Mouse (Mus musculus): ENCODE results near the gene Ceacam9. TPM values are rescaled to one million over a fixed set of nuclear protein-coding genes. Genes with fewer than 3 reads are reported as not detected.
"Not testable (repeated sequence)": the region's sequence is repeated elsewhere in the genome, so short reads cannot be mapped to it uniquely, and the experiment has no call there.

The Ceacam9 gene
- polyA plus RNA-seq, 1 experiment from 2014 or later: not detected

GRCm38 (mm10) chr7:16716456-16717152 is 5.1 kb upstream of the Ceacam9 start:
- 55% methylated on average over 8 of the region's 8 CpGs for WGBS
- H3K4me3 ChIP-seq; ATAC-seq; H3K4me1 ChIP-seq; H3K9me3 ChIP-seq (replicated peaks); H3K9ac ChIP-seq; H3K27ac ChIP-seq; H3K4me2 ChIP-seq; H3K36me3 ChIP-seq (ENCODE audit: poor library complexity, severe bottlenecking); H3K27me3 ChIP-seq: not testable (repeated sequence)

- not testable (repeated sequence) for H3K36me3 ChIP-seq (ENCODE audit: poor library complexity, severe bottlenecking); H3K9ac ChIP-seq; H3K4me1 ChIP-seq; H3K4me2 ChIP-seq; H3K27me3 ChIP-seq; H3K4me3 ChIP-seq; ATAC-seq; H3K9me3 ChIP-seq (replicated peaks); H3K27ac ChIP-seq
- 69% methylated on average over 3 of the region's 3 CpGs for WGBS
Measured at GRCm38 (mm10) chr7:16722490-16722889, 761 bp downstream of the Ceacam9 start.

DNA sequence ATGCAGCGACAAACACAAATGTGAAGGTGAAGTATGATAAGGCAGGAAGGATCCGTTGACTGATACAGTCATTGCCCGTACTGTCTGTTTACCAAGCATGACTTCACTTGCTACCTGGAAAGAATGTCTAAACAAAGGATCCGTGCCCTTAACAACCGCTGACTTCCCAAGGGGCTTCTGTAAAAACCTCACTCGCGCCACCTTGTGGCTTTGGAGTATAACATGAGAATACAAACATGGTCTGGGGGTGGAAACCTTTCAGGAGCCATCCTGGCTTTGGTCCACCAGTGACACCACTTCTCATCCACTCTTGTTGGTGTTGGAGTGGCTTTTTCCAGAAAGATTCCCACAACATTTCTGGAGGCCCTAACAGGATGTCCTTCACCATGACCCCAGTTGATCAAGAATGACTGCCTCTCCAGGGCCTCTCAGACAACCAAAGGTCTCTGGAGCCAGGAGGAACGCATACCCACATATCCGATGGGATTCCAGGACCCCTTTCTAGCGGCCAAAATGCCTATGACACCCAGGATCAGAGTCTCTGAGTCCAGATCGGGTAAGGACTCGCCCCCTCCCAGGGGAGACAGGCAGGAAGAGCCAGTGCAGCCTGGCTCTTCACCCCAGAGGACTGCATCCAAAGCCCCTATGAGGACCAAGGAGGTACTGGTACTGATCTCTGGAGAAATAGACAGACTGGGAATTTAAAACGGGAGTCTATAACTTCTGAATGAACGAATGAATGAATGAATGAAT is 7.0 kb downstream of the Ceacam9 start:
- H3K4me1 ChIP-seq: 0 out of 2 replicates have a peak, but pooled peaks cover 4% of the 10 kb centered on the region
- no peaks in the 10 kb centered on the region for H3K9me3 ChIP-seq (replicated peaks)
- no peak overlapping the region for H3K4me3 ChIP-seq
- H3K9ac ChIP-seq: peak overlapping the region; percentile 43; the same call in 1 of the 2 replicates
- ATAC-seq: peak; percentile 48; the same call in 1 of the 2 replicates
- peak overlapping the region; percentile 29 for H3K4me2 ChIP-seq
- H3K27me3 ChIP-seq: no peaks in the 10 kb centered on the region
- 32% methylated on average over 14 of the region's 14 CpGs for WGBS
- no peak overlapping the region for H3K27ac ChIP-seq
- H3K36me3 ChIP-seq (ENCODE audit: poor library complexity, severe bottlenecking): no peaks in the 10 kb centered on the region

DNA sequence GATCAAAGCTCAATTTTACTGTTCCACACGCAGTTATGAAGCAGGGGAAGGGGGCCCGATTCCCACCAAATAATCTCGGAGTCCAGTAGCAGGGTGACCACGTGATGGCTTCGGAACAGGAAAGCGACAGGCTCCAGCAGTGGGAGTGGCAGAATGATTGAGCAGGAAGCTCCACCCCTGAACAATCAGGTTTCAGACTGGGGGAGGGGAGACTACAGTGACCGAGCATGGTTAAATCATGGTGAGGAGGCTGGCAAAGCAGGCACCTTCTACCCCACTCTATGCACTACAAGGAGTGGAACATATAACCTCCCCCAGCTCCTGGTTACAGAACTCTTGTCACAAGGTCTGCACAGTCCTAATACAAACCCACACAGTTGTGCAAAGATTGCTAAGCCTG is 7.8 kb downstream of the Ceacam9 start:
- H3K4me3 ChIP-seq; H3K27ac ChIP-seq; H3K4me1 ChIP-seq; H3K9ac ChIP-seq; ATAC-seq; H3K27me3 ChIP-seq; H3K9me3 ChIP-seq (replicated peaks); H3K36me3 ChIP-seq (ENCODE audit: poor library complexity, severe bottlenecking): not testable (repeated sequence)
- peak overlapping the region; percentile 20; the same call in 1 of the 2 replicates for H3K4me2 ChIP-seq
- WGBS: 6% methylated on average over 7 of the region's 7 CpGs

DNA sequence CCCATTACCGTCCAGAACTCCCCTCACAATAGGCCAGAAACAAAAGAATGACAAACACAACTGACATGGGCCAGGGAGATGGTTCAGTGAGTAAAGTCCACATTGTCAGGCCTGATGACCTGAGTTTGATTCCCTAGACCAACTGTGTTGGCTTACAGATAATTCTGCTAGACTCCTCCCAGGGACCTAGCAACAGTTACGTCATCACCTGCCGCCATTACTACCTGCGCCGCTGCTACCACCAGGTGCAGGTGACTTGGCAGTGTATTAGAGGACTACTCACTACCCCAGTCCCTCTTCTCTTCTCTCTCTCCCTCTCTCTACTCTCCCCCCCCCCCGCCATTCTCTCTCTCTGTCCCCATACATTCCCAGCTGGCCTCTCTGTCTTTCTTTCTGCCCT is 9.1 kb downstream of the Ceacam9 start:
- H3K4me2 ChIP-seq: no peak overlapping the region
- WGBS: 88% methylated on average over 5 of the region's 6 CpGs
- H3K27me3 ChIP-seq: no peaks in the 10 kb centered on the region
- H3K4me3 ChIP-seq: no peak overlapping the region
- H3K27ac ChIP-seq: no peak overlapping the region
- H3K9me3 ChIP-seq (replicated peaks): no peaks in the 10 kb centered on the region
- no peak overlapping the region for H3K9ac ChIP-seq
- no peaks in the 10 kb centered on the region for H3K36me3 ChIP-seq (ENCODE audit: poor library complexity, severe bottlenecking)
- no peak for ATAC-seq
- 0 out of 2 replicates have a peak, but pooled peaks cover 4% of the 10 kb centered on the region for H3K4me1 ChIP-seq

- no peak for ATAC-seq
- no peak overlapping the region for H3K4me2 ChIP-seq
- H3K27me3 ChIP-seq: no peaks in the 10 kb centered on the region
- H3K9me3 ChIP-seq (replicated peaks): no peaks in the 10 kb centered on the region
- 76% methylated on average over 7 of the region's 7 CpGs for WGBS
- H3K27ac ChIP-seq: no peak overlapping the region
- H3K36me3 ChIP-seq (ENCODE audit: poor library complexity, severe bottlenecking): no peaks in the 10 kb centered on the region
- no peak overlapping the region for H3K9ac ChIP-seq
- no peak overlapping the region for H3K4me3 ChIP-seq
- H3K4me1 ChIP-seq: 0 out of 2 replicates have a peak, but pooled peaks cover 4% of the 10 kb centered on the region
Measured at GRCm38 (mm10) chr7:16731893-16732422, 10.2 kb downstream of the Ceacam9 start.

GRCm38 (mm10) chr7:16737606-16738072 is 15.9 kb downstream of the Ceacam9 start:
- Histone ChIP-seq H3K4me2 (peak overlapping the region; percentile 94), H3K4me1 (peaks cover 19% of the 10 kb centered on the region), H3K9ac (no peak overlapping the region), H3K36me3 (ENCODE audit: poor library complexity, severe bottlenecking) (peaks cover 8% of the 10 kb centered on the region; the same call in 1 of the 2 replicates), H3K9me3 (replicated peaks) (no peaks in the 10 kb centered on the region), H3K27ac (no peak overlapping the region), H3K27me3 (no peaks in the 10 kb centered on the region), H3K4me3 (peak overlapping the region; percentile 65)
- ATAC-seq: peak; percentile 17
- 47% methylated on average over 10 of the region's 10 CpGs for WGBS

- no peaks in the 10 kb centered on the region for H3K9me3 ChIP-seq (replicated peaks)
- H3K9ac ChIP-seq: peak within 1 kb of the TSS; percentile 88
- WGBS: under 1% methylated on average over 34 of the region's 34 CpGs
- peak; percentile 99 for ATAC-seq
- H3K27ac ChIP-seq: no peak within 1 kb of the TSS
- peaks cover 13% of the 10 kb centered on the region for H3K36me3 ChIP-seq (ENCODE audit: poor library complexity, severe bottlenecking)
- peaks cover 19% of the 10 kb centered on the region for H3K4me1 ChIP-seq
- H3K27me3 ChIP-seq: no peaks in the 10 kb centered on the region
- H3K4me2 ChIP-seq: peak within 1 kb of the TSS; percentile 94
- peak within 1 kb of the TSS; percentile 65 for H3K4me3 ChIP-seq
Measured at GRCm38 (mm10) chr7:16738073-16738696, 16.5 kb downstream of the Ceacam9 start, which contains the start of gene Ap2s1. Gene Ap2s1 (plus strand): TSS chr7:16738410.

- peak overlapping the region; percentile 94 for H3K4me2 ChIP-seq
- WGBS: 57% methylated on average over 10 of the region's 10 CpGs
- peak overlapping the region; percentile 88 for H3K9ac ChIP-seq
- H3K4me3 ChIP-seq: peak overlapping the region; percentile 65
- H3K4me1 ChIP-seq: peaks cover 19% of the 10 kb centered on the region
- no peaks in the 10 kb centered on the region for H3K9me3 ChIP-seq (replicated peaks)
- no peak overlapping the region for H3K27ac ChIP-seq
- H3K27me3 ChIP-seq: no peaks in the 10 kb centered on the region
- H3K36me3 ChIP-seq (ENCODE audit: poor library complexity, severe bottlenecking): peaks cover 23% of the 10 kb centered on the region
- ATAC-seq: no peak
Measured at GRCm38 (mm10) chr7:16739056-16739604, 17.4 kb downstream of the Ceacam9 start.

GRCm38 (mm10) chr7:16745373-16745772 is 23.6 kb downstream of the Ceacam9 start:
- ATAC-seq: no peak

GRCm38 (mm10) chr7:16746093-16746492 is 24.4 kb downstream of the Ceacam9 start:
- H3K36me3 ChIP-seq (ENCODE audit: poor library complexity, severe bottlenecking): peaks cover 75% of the 10 kb centered on the region
- no peak overlapping the region for H3K4me3 ChIP-seq
- no peaks in the 10 kb centered on the region for H3K27me3 ChIP-seq
- H3K4me2 ChIP-seq: no peak overlapping the region
- H3K4me1 ChIP-seq: no peaks in the 10 kb centered on the region
- H3K27ac ChIP-seq: no peak overlapping the region
- ATAC-seq: peak; percentile 67
- WGBS: 53% methylated on average over 3 of the region's 3 CpGs
- no peaks in the 10 kb centered on the region for H3K9me3 ChIP-seq (replicated peaks)
- no peak overlapping the region for H3K9ac ChIP-seq

More at GRCm38 (mm10) chr7:16745373-16745772, 23.6 kb downstream of the Ceacam9 start:
- Histone ChIP-seq H3K27me3 (no peaks in the 10 kb centered on the region), H3K36me3 (ENCODE audit: poor library complexity, severe bottlenecking) (peaks cover 75% of the 10 kb centered on the region), H3K4me1 (no peaks in the 10 kb centered on the region), H3K9ac (no peak overlapping the region), H3K4me2 (no peak overlapping the region), H3K9me3 (replicated peaks) (no peaks in the 10 kb centered on the region), H3K27ac (no peak overlapping the region), H3K4me3 (no peak overlapping the region)
- WGBS: 90% methylated on average over 4 of the region's 4 CpGs
